Mouse (Mus musculus) monocyte, adult 5-6 weeks (primary cell): ENCODE data around the gene Vamp8. TPM values are rescaled to one million over a fixed set of nuclear protein-coding genes. Genes with fewer than 3 reads are reported as not detected.

Experiments
- total RNA-seq: library from RNA; stranded (forward); fragments of 200-1000, 200-491, 200-594 nt; gene quantifications from 3 replicates; pipeline ENCODE4 v1.2.3, GENCODE M21; 2017

The Vamp8 gene
- total RNA-seq, 1 experiment from 2014 or later = 246 TPM

Other genes with a start within 250 kb of the Vamp8 start
- 0.49 TPM in 1 of 3 replicates, not detected in the others for gene Atoh8, start 155.1 kb downstream of the Vamp8 start, total RNA-seq
- gene Sftpb, start 86.1 kb downstream of the Vamp8 start, total RNA-seq = not detected in 3 replicates
- gene Usp39, start 45.5 kb downstream of the Vamp8 start, total RNA-seq = 22.6 to 41.7 TPM (median 35.3 TPM) in 3 replicates
- 14.0 to 33.3 TPM (median 20.1 TPM) in 3 replicates for gene 0610030E20Rik, start 43.4 kb downstream of the Vamp8 start, total RNA-seq
- gene Tmem150a, start 35.3 kb downstream of the Vamp8 start, total RNA-seq = 1.4 to 2.3 TPM in 2 of 3 replicates, not detected in the other
- 51.8 to 77.7 TPM (median 56.1 TPM) in 3 replicates for gene Rnf181, start 23.7 kb downstream of the Vamp8 start, total RNA-seq
- 6.6 to 20.9 TPM (median 13.2 TPM) in 3 replicates for gene Vamp5, start 10.2 kb downstream of the Vamp8 start, total RNA-seq
- 10.1 to 13.9 TPM (median 11.1 TPM) in 3 replicates for gene Ggcx, start 23.6 kb upstream of the Vamp8 start, total RNA-seq
- 122 to 186 TPM (median 164 TPM) in 3 replicates for gene Mat2a, start 48.9 kb upstream of the Vamp8 start, total RNA-seq
- 0.75 TPM in 1 of 3 replicates, not detected in the others for gene Sh2d6, start 131.0 kb upstream of the Vamp8 start, total RNA-seq
- gene Capg, start 153.7 kb upstream of the Vamp8 start, total RNA-seq = 54.4 to 71.6 TPM (median 54.8 TPM) in 3 replicates
- gene Elmod3, start 207.7 kb upstream of the Vamp8 start, total RNA-seq = 7.6 to 8.8 TPM (median 8.0 TPM) in 3 replicates
- gene Retsat, start 207.8 kb upstream of the Vamp8 start, total RNA-seq = 2.9 to 10.9 TPM (median 6.6 TPM) in 3 replicates
- 123 to 195 TPM (median 136 TPM) in 3 replicates for gene Tgoln1, start 226.3 kb upstream of the Vamp8 start, total RNA-seq